Mouse (Mus musculus): ENCODE results near the gene Aplnr. TPM values are rescaled to one million over a fixed set of nuclear protein-coding genes. Genes with fewer than 3 reads are reported as not detected.

The Aplnr gene
- total RNA-seq (2014; rRNA removed) = 22.2 and 24.2 TPM in 2 replicates
- 21.0 and 22.1 TPM in 2 replicates for polyA plus RNA-seq (2015; fragmentation: Nextera tagmentation; extraction: Ambion mirVana)

GRCm38 (mm10) chr2:85136089-85136488, at the start of gene Aplnr:
Gene Aplnr (plus strand): TSS chr2:85136225.
- 19% methylated on average over 4 of the region's 4 CpGs for WGBS
- Histone ChIP-seq H3K9ac (replicated peaks; ENCODE audit: low read length) (no peak within 1 kb of the TSS), H3K27me3 (ENCODE audit: insufficient read depth, low read length) (no peaks in the 10 kb centered on the region), H3K9me3 (ENCODE audit: low read length) (no peaks in the 10 kb centered on the region), H3K4me3 (ENCODE audit: low read length) (0 out of 2 replicates have a peak within 1 kb of the TSS, but pooled peaks have one; percentile 8), H3K4me2 (ENCODE audit: low read depth, low read length) (no peak within 1 kb of the TSS), H3K36me3 (ENCODE audit: insufficient read depth, low read length) (no peaks in the 10 kb centered on the region), H3K4me1 (ENCODE audit: insufficient read depth, low read length) (no peaks in the 10 kb centered on the region), H3K27ac (no peak within 1 kb of the TSS)
- DNase-seq (ENCODE audit: low spot score) (no peak), ATAC-seq (peak; percentile 53; the same call in 1 of the 2 replicates)
- no peak for TF ChIP-seq CTCF (IDR thresholded peaks at IDR 0.05; ENCODE audit: low read depth)

- Histone ChIP-seq H3K4me3 (ENCODE audit: low read length) (no peak overlapping the region), H3K4me1 (ENCODE audit: insufficient read depth, low read length) (0 out of 2 replicates have a peak, but pooled peaks cover 4% of the 10 kb centered on the region), H3K9ac (replicated peaks; ENCODE audit: low read length) (no peak overlapping the region), H3K27ac (no peak overlapping the region), H3K9me3 (ENCODE audit: low read length) (no peaks in the 10 kb centered on the region), H3K4me2 (ENCODE audit: low read depth, low read length) (no peak overlapping the region), H3K27me3 (ENCODE audit: insufficient read depth, low read length) (no peaks in the 10 kb centered on the region), H3K36me3 (ENCODE audit: insufficient read depth, low read length) (no peaks in the 10 kb centered on the region)
- ATAC-seq (peak; percentile 72; the same call in 1 of the 2 replicates), DNase-seq (ENCODE audit: low spot score) (peak; percentile 54)
- WGBS = 53% methylated on average over 11 of the region's 11 CpGs
- TF ChIP-seq CTCF (IDR thresholded peaks at IDR 0.05; ENCODE audit: low read depth) = no peak
Measured at GRCm38 (mm10) chr2:85088716-85089646, 47.0 kb upstream of the Aplnr start.

- TF ChIP-seq CTCF (IDR thresholded peaks at IDR 0.05; ENCODE audit: low read depth) = no peak
- no peaks in the 10 kb centered on the region for H3K36me3 ChIP-seq (ENCODE audit: insufficient read depth, low read length)
- no peak overlapping the region for H3K4me3 ChIP-seq (ENCODE audit: low read length)
- H3K4me2 ChIP-seq (ENCODE audit: low read depth, low read length) = no peak overlapping the region
- no peak for ATAC-seq
- DNase-seq (ENCODE audit: low spot score) = no peak
- no peaks in the 10 kb centered on the region for H3K9me3 ChIP-seq (ENCODE audit: low read length)
- H3K27me3 ChIP-seq (ENCODE audit: insufficient read depth, low read length) = no peaks in the 10 kb centered on the region
- 0 out of 2 replicates have a peak, but pooled peaks cover 4% of the 10 kb centered on the region for H3K4me1 ChIP-seq (ENCODE audit: insufficient read depth, low read length)
- no peak overlapping the region for H3K27ac ChIP-seq
- WGBS = 95% methylated on average over 4 of the region's 4 CpGs
- no peak overlapping the region for H3K9ac ChIP-seq (replicated peaks; ENCODE audit: low read length)
Measured at GRCm38 (mm10) chr2:85091325-85091724, 44.7 kb upstream of the Aplnr start.

GRCm38 (mm10) chr2:85093376-85093775, 42.6 kb upstream of the Aplnr start:
- 88% methylated on average over 1 of the region's 1 CpGs for WGBS

GRCm38 (mm10) chr2:85095906-85096305, 40.1 kb upstream of the Aplnr start:
- Histone ChIP-seq H3K9me3 (ENCODE audit: low read length) (no peaks in the 10 kb centered on the region), H3K36me3 (ENCODE audit: insufficient read depth, low read length) (no peaks in the 10 kb centered on the region), H3K9ac (replicated peaks; ENCODE audit: low read length) (no peak overlapping the region), H3K27me3 (ENCODE audit: insufficient read depth, low read length) (no peaks in the 10 kb centered on the region), H3K27ac (no peak overlapping the region), H3K4me3 (ENCODE audit: low read length) (no peak overlapping the region), H3K4me1 (ENCODE audit: insufficient read depth, low read length) (no peaks in the 10 kb centered on the region), H3K4me2 (ENCODE audit: low read depth, low read length) (no peak overlapping the region)
- ATAC-seq (no peak), DNase-seq (ENCODE audit: low spot score) (no peak)
- 28% methylated on average over 5 of the region's 5 CpGs for WGBS
- no peak for TF ChIP-seq CTCF (IDR thresholded peaks at IDR 0.05; ENCODE audit: low read depth)

More at GRCm38 (mm10) chr2:85093376-85093775, 42.6 kb upstream of the Aplnr start:
- Histone ChIP-seq H3K36me3 (ENCODE audit: insufficient read depth, low read length) (no peaks in the 10 kb centered on the region), H3K4me1 (ENCODE audit: insufficient read depth, low read length) (0 out of 2 replicates have a peak, but pooled peaks cover 4% of the 10 kb centered on the region), H3K27ac (no peak overlapping the region), H3K9ac (replicated peaks; ENCODE audit: low read length) (no peak overlapping the region), H3K4me3 (ENCODE audit: low read length) (no peak overlapping the region), H3K9me3 (ENCODE audit: low read length) (no peaks in the 10 kb centered on the region), H3K4me2 (ENCODE audit: low read depth, low read length) (no peak overlapping the region), H3K27me3 (ENCODE audit: insufficient read depth, low read length) (no peaks in the 10 kb centered on the region)
- no peak for ATAC-seq
- TF ChIP-seq CTCF (IDR thresholded peaks at IDR 0.05; ENCODE audit: low read depth) = no peak
- DNase-seq (ENCODE audit: low spot score) = no peak

GRCm38 (mm10) chr2:85098014-85098413, 38.0 kb upstream of the Aplnr start:
- 0 out of 2 replicates have a peak, but pooled peaks cover 2% of the 10 kb centered on the region for H3K9me3 ChIP-seq (ENCODE audit: low read length)
- no peaks in the 10 kb centered on the region for H3K4me1 ChIP-seq (ENCODE audit: insufficient read depth, low read length)
- ATAC-seq = no peak
- WGBS = 87% methylated on average over 2 of the region's 2 CpGs
- H3K36me3 ChIP-seq (ENCODE audit: insufficient read depth, low read length) = no peaks in the 10 kb centered on the region
- DNase-seq (ENCODE audit: low spot score) = no peak
- H3K9ac ChIP-seq (replicated peaks; ENCODE audit: low read length) = no peak overlapping the region
- no peak overlapping the region for H3K4me2 ChIP-seq (ENCODE audit: low read depth, low read length)
- no peak overlapping the region for H3K4me3 ChIP-seq (ENCODE audit: low read length)
- no peaks in the 10 kb centered on the region for H3K27me3 ChIP-seq (ENCODE audit: insufficient read depth, low read length)
- no peak overlapping the region for H3K27ac ChIP-seq
- no peak for TF ChIP-seq CTCF (IDR thresholded peaks at IDR 0.05; ENCODE audit: low read depth)
